Mouse (Mus musculus): ENCODE measurements at regions not wholly inside any gene's neighbourhood (a gene's known extent, or its start where the extent isn't known, plus 50 kb on each side); places are given as distances from the start of the nearest gene placed in this dataset.
A peak's percentile ranks its signal among the peaks of the same experiment; 100 is the strongest.

GRCm38 (mm10) chr3:102661296-102661695 is 73.0 kb upstream of the Tspan2 start:
- DNase-seq (ENCODE audit: low spot score in 2 of 2) = no peak

- no peak for DNase-seq (ENCODE audit: low spot score in 2 of 2)
Observed at GRCm38 (mm10) chr3:102663711-102664110, 70.6 kb upstream of the Tspan2 start.

- no peak for DNase-seq (ENCODE audit: low spot score in 2 of 2)
Observed at GRCm38 (mm10) chr3:102664665-102665190, 69.6 kb upstream of the Tspan2 start.

GRCm38 (mm10) chr3:102667796-102668195 is 66.5 kb upstream of the Tspan2 start:
- DNase-seq (ENCODE audit: low spot score in 2 of 2) = no peak

- no peak for DNase-seq (ENCODE audit: low spot score in 2 of 2)
Observed at GRCm38 (mm10) chr3:102668556-102668955, 65.8 kb upstream of the Tspan2 start.

- DNase-seq (ENCODE audit: low spot score in 2 of 2) = peak in 1 of 2 experiments; percentile 24
Observed at GRCm38 (mm10) chr3:102669951-102670350, 64.4 kb upstream of the Tspan2 start.

GRCm38 (mm10) chr3:102670557-102670956 is 63.8 kb upstream of the Tspan2 start:
- no peak for DNase-seq (ENCODE audit: low spot score in 2 of 2)

- DNase-seq (ENCODE audit: low spot score in 2 of 2) = no peak
Observed at GRCm38 (mm10) chr3:102670972-102671371, 63.4 kb upstream of the Tspan2 start.

GRCm38 (mm10) chr3:102673506-102673905 is 60.8 kb upstream of the Tspan2 start:
- DNase-seq (ENCODE audit: low spot score in 2 of 2) = no peak

- DNase-seq (ENCODE audit: low spot score in 2 of 2) = no peak
Observed at GRCm38 (mm10) chr3:102674068-102674467, 60.3 kb upstream of the Tspan2 start.

- peak; percentile 86 to 87 for DNase-seq (ENCODE audit: low spot score in 2 of 2)
Observed at GRCm38 (mm10) chr3:102676946-102677534, 57.3 kb upstream of the Tspan2 start.

GRCm38 (mm10) chr3:102678516-102678915 is 55.8 kb upstream of the Tspan2 start:
- no peak for DNase-seq (ENCODE audit: low spot score in 2 of 2)

- DNase-seq (ENCODE audit: low spot score in 2 of 2) = no peak
Observed at GRCm38 (mm10) chr3:102682424-102682823, 51.9 kb upstream of the Tspan2 start.

GRCm38 (mm10) chr3:102683541-102683940 is 50.8 kb upstream of the Tspan2 start:
- no peak for DNase-seq (ENCODE audit: low spot score in 2 of 2)
